In the genomic region with DNA sequence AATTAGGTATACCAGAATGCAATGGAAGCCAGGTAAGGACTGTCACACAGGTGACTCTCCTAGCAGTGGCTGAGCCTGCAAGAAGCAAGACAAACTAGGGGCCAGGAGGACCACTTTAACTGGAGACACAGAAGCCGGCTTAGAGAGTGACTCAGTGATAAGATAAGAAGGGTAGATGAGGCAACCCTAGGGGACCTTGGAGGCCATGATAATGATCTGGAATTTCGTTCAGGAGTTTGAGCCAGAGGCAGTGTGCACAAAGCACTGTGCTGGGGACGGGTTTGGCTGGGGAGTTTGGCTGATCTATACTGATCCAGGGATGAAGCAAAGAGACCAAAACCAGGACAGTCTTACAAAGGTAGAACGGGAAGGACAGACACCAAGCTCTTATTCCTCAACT, we compare ENCODE assay signal across 24 mouse cellular contexts.
"Had no signal": no experiment of that assay in that cellular context is flagged by ENCODE, and none has a peak within 500 bp of the region (broad histone marks: within the 10 kb centered on the region; RNA-seq: fewer than 3 reads in every experiment).

No protein-coding gene starts in this region.

- H3K4me1 ChIP-seq: limb, embryonic 10.5 days; midbrain, embryonic 10.5 days; midbrain, embryonic 13.5 days; neural tube, embryonic 13.5 days had no signal

- H3K27me3 ChIP-seq: limb, embryonic 13.5 days; liver, embryonic 13.5 days; lung, embryonic 15.5 days; midbrain, embryonic 13.5 days; neural tube, embryonic 13.5 days had no signal

- ATAC-seq: midbrain, embryonic 13.5 days; midbrain, embryonic 16.5 days had no signal

- H3K36me3 ChIP-seq: limb, embryonic 10.5 days; limb, embryonic 13.5 days; liver, embryonic 13.5 days; lung, embryonic 15.5 days; midbrain, embryonic 10.5 days; midbrain, embryonic 13.5 days; neural tube, embryonic 13.5 days had no signal

- H3K27ac ChIP-seq: kidney, postnatal 0 days; layer of hippocampus, adult 2 months; limb, embryonic 10.5 days; limb, embryonic 13.5 days; liver, embryonic 13.5 days; lung, embryonic 15.5 days; midbrain, embryonic 10.5 days; midbrain, embryonic 13.5 days; neural tube, embryonic 13.5 days; stomach, postnatal 0 days had no signal

- H3K9me3 ChIP-seq: limb, embryonic 10.5 days; limb, embryonic 13.5 days; liver, embryonic 13.5 days; lung, embryonic 15.5 days; midbrain, embryonic 10.5 days; neural tube, embryonic 13.5 days had no signal

- H3K9ac ChIP-seq: limb, embryonic 13.5 days; liver, embryonic 13.5 days; lung, embryonic 15.5 days; midbrain, embryonic 13.5 days; neural tube, embryonic 13.5 days had no signal

- H3K4me2 ChIP-seq: limb, embryonic 13.5 days; liver, embryonic 13.5 days; lung, embryonic 15.5 days; midbrain, embryonic 13.5 days; neural tube, embryonic 13.5 days had no signal

- DNase-seq: kidney, adult 2 months; kidney, postnatal 25 days; layer of hippocampus, adult 9-11 months; liver; liver, embryonic 13.5 days; lung, postnatal 10 days; lung, postnatal 36 days; right cerebral cortex, postnatal 14 days; right cerebral cortex, postnatal 4 days; thymus, adult 2 months; thymus, postnatal 14 days; thymus, postnatal 4 days had no signal

- H3K4me3 ChIP-seq: layer of hippocampus, adult 2 months; limb, embryonic 10.5 days; limb, embryonic 13.5 days; liver, embryonic 13.5 days; lung, embryonic 15.5 days; megakaryocyte, embryonic 14.5 days; midbrain, embryonic 10.5 days; midbrain, embryonic 13.5 days; myocyte; neural tube, embryonic 13.5 days had no signal
